Mouse (Mus musculus): ENCODE results near the gene Lypla2.
A peak's percentile ranks its signal among the peaks of the same experiment; 100 is the strongest.

Lypla2 gene

GRCm38 (mm10) chr4:135972911-135973811, 735 bp upstream of the Lypla2 start:
- no peak for DNase-seq (ENCODE audit: low spot score)

- no peak for DNase-seq (ENCODE audit: low spot score)
Measured at GRCm38 (mm10) chr4:135971805-135972555, 446 bp downstream of the Lypla2 start.

GRCm38 (mm10) chr4:135970585-135970984, 1.8 kb downstream of the Lypla2 start:
- no peak for DNase-seq (ENCODE audit: low spot score)

- no peak for DNase-seq (ENCODE audit: low spot score)
Measured at GRCm38 (mm10) chr4:135969070-135969750, 3.2 kb downstream of the Lypla2 start.

- no peak for DNase-seq (ENCODE audit: low spot score)
Measured at GRCm38 (mm10) chr4:135968271-135968869, 4.1 kb downstream of the Lypla2 start.

DNA sequence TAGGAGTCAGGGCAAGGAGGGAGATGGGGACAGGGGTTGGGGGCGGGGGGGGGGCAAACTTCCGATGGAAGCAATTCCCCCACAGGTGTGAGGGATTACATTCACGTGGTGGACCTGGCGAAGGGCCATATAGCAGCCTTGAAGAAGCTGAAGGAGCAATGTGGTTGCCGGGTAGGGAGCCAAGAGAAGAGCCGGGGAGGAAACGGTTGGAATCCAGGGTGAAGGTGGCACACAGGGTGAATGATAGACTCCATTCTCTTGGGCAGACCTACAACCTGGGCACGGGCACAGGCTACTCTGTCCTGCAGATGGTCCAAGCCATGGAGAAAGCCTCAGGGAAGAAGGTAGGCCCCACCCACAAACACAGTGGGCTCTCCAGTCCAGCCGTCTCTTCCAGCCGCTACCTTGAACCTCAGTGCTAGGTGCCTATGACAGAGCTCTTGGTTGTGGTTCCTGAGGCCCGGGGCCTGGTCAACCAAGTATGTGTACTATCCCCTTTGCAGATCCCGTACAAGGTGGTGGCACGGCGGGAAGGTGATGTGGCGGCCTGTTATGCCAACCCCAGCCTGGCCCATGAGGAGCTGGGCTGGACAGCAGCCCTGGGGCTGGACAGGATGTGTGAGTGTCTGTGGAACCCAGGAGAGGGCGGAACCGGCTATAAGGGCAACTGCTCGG, 5.2 kb downstream of the Lypla2 start:
- no peak for DNase-seq (ENCODE audit: low spot score)

GRCm38 (mm10) chr4:135966283-135966682, 6.1 kb downstream of the Lypla2 start:
- no peak for DNase-seq (ENCODE audit: low spot score)

- no peak for DNase-seq (ENCODE audit: low spot score)
Measured at GRCm38 (mm10) chr4:135965113-135965512, 7.3 kb downstream of the Lypla2 start.

GRCm38 (mm10) chr4:135964426-135964825, 8.0 kb downstream of the Lypla2 start:
- no peak for DNase-seq (ENCODE audit: low spot score)

GRCm38 (mm10) chr4:135963457-135964193, 8.8 kb downstream of the Lypla2 start, which contains the start of gene Gale:
Gene Gale (plus strand): TSS chr4:135963727.
- peak; percentile 98 for DNase-seq (ENCODE audit: low spot score)

GRCm38 (mm10) chr4:135962946-135963345, 9.5 kb downstream of the Lypla2 start:
- no peak for DNase-seq (ENCODE audit: low spot score)

- DNase-seq (ENCODE audit: low spot score) = no peak
Measured at GRCm38 (mm10) chr4:135962198-135962597, 10.2 kb downstream of the Lypla2 start.

GRCm38 (mm10) chr4:135961709-135962108, 10.7 kb downstream of the Lypla2 start:
- DNase-seq (ENCODE audit: low spot score) = no peak

DNA sequence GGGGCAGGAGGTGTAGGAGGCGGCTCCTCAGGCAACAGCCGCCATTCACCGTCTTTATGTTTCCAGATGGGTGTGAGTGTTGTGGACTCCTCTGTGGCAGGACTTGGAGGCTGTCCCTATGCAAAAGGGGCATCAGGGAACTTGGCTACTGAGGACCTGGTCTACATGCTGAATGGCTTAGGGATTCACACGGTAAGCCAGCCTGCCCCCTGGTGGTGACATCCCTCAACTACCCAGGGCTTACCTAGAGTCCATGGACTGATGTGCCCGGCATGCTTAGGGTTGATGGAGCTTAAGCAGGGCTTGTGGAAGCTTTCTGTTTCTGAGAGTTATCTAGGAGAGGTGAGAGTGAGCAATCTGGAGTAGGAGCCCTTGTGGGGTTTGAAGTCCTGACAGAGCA, 11.7 kb downstream of the Lypla2 start:
- DNase-seq (ENCODE audit: low spot score) = peak; percentile 93

- DNase-seq (ENCODE audit: low spot score) = no peak
Measured at GRCm38 (mm10) chr4:135958354-135958753, 14.1 kb downstream of the Lypla2 start.

DNA sequence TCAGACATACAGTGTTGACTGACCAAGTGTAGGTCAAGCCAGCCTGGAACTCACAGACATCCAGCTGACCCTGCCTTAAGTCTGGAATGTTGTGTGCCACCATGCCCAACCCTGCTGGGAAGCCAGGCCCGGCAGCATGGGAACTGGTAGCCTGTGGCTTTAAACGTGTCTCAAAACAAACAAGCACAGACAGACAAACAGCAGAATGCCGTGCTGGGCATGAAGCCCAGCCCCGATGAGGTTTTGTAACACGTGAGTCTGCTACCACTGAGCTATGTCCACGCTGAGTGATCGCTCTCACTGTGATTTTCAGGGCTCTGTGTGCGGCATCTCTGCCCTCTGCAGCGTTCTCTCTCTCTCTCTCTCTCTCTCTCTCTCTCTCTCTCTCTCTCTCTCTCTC, 16.5 kb downstream of the Lypla2 start:
- no peak for DNase-seq (ENCODE audit: low spot score)

GRCm38 (mm10) chr4:135954241-135954640, 18.2 kb downstream of the Lypla2 start:
- DNase-seq (ENCODE audit: low spot score) = peak; percentile 86

GRCm38 (mm10) chr4:135953179-135953578, 19.2 kb downstream of the Lypla2 start:
- no peak for DNase-seq (ENCODE audit: low spot score)

- DNase-seq (ENCODE audit: low spot score) = no peak
Measured at GRCm38 (mm10) chr4:135951505-135951904, 20.9 kb downstream of the Lypla2 start.

DNA sequence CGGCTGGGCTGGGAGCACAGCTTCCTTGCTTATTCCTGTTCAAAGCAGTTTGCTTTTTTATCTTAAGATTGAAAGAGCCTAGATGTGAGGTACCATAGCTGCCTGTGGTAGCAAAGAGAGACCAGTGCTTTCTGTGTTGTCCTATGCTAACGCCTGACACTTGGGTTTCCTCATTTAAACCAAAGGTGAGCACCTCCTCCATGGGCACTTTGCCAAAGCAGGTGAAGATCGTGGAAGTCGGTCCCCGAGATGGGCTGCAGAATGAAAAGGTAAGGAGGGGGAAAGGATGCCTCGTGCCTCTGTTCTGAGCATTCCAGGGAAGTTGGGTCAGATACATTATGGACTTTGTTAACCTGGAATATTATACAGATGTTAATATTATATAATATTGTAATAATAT, 22.1 kb downstream of the Lypla2 start:
- no peak for DNase-seq (ENCODE audit: low spot score)

DNA sequence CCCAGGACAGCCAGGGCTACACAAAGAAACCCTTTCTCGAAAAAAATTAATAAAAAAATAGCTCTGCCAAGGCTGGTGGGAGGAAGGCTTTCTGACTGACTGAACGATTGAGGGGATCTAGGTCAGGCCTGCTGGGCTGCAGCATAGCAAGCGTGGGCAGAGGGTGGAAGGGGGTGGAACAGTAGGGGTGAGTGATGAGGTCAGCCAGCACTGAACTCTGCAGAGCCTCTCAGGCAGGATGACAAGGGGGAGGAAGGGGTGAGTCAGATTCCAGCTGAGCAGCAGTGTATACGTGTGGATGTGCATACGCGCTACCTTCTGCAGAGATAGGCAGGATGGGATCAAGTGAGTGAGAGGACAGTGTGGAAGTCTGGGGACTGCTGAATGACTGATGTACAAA, 22.5 kb downstream of the Lypla2 start:
- DNase-seq (ENCODE audit: low spot score) = no peak
